Mouse (Mus musculus) embryonic facial prominence, embryonic 10.5 days (tissue): ENCODE measurements at regions not wholly inside any gene's neighbourhood (a gene's known extent, or its start where the extent isn't known, plus 50 kb on each side); places are given as distances from the start of the nearest gene placed in this dataset. TPM values are rescaled to one million over a fixed set of nuclear protein-coding genes. Genes with fewer than 3 reads are reported as not detected.

Experiments used
- DNase-seq: peaks from one replicate; pipeline ENCODE4 v3.0.0-alpha.2; 2017; ENCODE audit warnings: low spot score
- H3K27ac ChIP-seq: fragments of 300-500 bp; sonication (generic); replicated peaks from 2 replicates; pipeline ENCODE4 v1.5.1; 2016; ENCODE audit warnings: mild to moderate bottlenecking
- H3K27me3 ChIP-seq: fragments of 300-500 bp; sonication (generic); replicated peaks from 2 replicates; pipeline ENCODE4 v1.6.1; 2016; ENCODE audit warnings: low read depth, mild to moderate bottlenecking; ENCODE audit not compliant: poor library complexity, severe bottlenecking
- H3K36me3 ChIP-seq: fragments of 300-500 bp; sonication (generic); replicated peaks from 2 replicates; pipeline ENCODE4 v1.6.1; 2016; ENCODE audit warnings: mild to moderate bottlenecking, moderate library complexity
- H3K4me1 ChIP-seq: fragments of 300-500 bp; sonication (generic); 2 replicates; pipeline ENCODE4 v1.6.1; 2016
- H3K4me3 ChIP-seq: fragments of 300-500 bp; sonication (generic); 2 replicates; pipeline ENCODE4 v1.5.1; 2016; ENCODE audit warnings: mild to moderate bottlenecking, moderate library complexity
- H3K9me3 ChIP-seq: fragments of 300-500 bp; sonication (generic); 2 replicates; pipeline ENCODE4 v1.6.1; 2016; ENCODE audit warnings: mild to moderate bottlenecking
- WGBS: fragments of 180-500 bp; shearing (Covaris S2); methylation state at CpG from one replicate; pipeline ENCODE4 v1.1.7; 2016; 5-methylcytosine and 5-hydroxymethylcytosine counted together
- microRNA-seq: library from miRNA; unstranded; fragments of <30 nt; microRNA quantifications from one replicate; pipeline ENCODE4, GENCODE M21; 2017

DNA sequence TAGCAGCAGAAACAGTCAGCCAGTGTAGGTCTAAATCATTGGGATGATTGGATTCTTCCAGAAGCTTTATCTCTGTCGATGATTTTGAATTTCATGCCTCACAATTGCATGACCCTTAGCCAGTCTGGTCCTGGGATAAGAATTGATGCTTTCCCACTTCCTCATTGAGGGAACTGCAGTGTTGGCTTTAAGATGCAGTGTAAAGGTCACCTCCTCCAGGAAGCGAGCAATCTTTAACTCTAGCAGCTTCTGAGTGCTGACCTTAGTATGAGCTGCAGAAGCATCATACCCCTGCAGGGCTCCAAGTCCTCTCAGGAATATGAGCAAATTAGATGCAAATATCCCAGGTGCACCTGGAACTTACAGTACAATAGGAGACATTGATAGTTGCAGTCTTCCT, 1132.2 kb upstream of the A1bg start:
- Histone ChIP-seq H3K27me3 (no peaks in the 10 kb centered on the region), H3K27ac (no peak overlapping the region), H3K4me3 (no peak overlapping the region), H3K9me3 (peaks cover 4% of the 10 kb centered on the region; the same call in 1 of the 2 replicates), H3K36me3 (peaks cover under 1% of the 10 kb centered on the region; the same call in 1 of the 2 replicates), H3K4me1 (peaks cover 12% of the 10 kb centered on the region)
- DNase-seq = no peak
- 88% methylated on average over 2 of the region's 2 CpGs for WGBS

DNA sequence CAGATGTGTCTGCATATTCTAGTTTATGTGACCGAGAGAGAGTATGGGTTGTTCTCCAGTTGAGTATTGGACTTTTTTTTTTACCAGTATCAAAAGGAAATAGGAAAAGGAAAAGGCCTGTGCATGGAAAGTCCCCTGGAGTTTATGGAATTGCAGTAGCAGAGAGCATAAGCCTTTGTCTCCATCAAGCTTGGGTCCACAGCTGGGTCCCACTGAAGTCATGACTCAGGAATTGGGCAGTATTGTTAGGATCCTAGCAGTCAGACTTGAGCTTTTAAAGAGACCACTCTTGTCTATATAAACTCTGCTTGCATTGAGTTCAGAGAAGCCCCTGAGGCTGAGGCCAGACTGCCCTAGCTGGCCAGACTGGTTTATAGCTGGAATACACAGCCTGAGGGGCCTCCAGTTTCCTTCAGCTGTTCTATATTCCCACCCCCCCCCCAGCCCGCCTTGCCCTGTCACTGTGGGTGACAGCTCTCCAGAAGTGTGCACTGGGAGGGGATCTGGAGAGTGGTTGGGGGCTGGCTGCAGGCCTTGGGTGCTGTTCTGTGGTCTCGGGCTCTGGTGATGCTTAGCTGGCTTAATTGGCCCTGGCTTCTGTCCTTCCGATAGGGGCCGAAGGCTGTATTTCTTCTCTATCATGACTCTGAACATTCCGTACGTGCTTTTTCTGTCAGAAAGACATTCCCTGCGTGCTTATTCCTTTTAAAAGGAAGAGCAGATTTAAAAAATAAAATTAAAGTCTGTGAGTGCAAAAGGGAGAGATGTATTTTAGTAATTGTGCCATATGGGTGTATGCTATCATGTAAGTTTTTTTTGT, 1130.8 kb upstream of the A1bg start:
- no peak overlapping the region for H3K4me3 ChIP-seq
- WGBS = 73% methylated on average over 8 of the region's 8 CpGs
- H3K9me3 ChIP-seq = peaks cover 4% of the 10 kb centered on the region; the same call in 1 of the 2 replicates
- H3K4me1 ChIP-seq = peaks cover 26% of the 10 kb centered on the region
- peak overlapping the region; percentile 63; the same call in 1 of the 2 replicates for H3K27ac ChIP-seq
- no peaks in the 10 kb centered on the region for H3K27me3 ChIP-seq
- peak; percentile 53 for DNase-seq
- no peaks in the 10 kb centered on the region for H3K36me3 ChIP-seq

DNA sequence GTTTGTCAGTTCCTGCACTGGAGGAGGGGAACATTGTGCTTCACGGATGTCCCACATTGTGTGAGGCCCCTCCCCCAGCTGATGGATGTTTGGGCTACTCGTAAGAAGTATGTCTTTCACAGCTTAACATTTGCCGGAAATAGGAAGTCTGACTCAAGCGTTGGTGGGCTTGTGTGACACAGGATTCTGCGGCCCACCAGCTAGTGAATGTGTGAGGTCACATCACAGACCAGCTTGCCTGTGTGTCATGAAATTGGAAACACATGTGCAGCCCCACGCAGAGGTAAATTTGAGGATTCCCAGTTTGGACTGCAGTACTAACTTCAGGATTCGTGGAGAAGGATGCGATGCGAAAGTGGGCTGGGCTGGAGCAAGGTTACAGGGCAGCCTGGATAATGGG, 1126.6 kb upstream of the A1bg start:
- Histone ChIP-seq H3K27me3 (no peaks in the 10 kb centered on the region), H3K4me3 (no peak overlapping the region), H3K4me1 (peaks cover 24% of the 10 kb centered on the region), H3K36me3 (no peaks in the 10 kb centered on the region), H3K9me3 (peaks cover 4% of the 10 kb centered on the region; the same call in 1 of the 2 replicates), H3K27ac (peak overlapping the region; percentile 65)
- 35% methylated on average over 9 of the region's 9 CpGs for WGBS
- DNase-seq = peak; percentile 74

DNA sequence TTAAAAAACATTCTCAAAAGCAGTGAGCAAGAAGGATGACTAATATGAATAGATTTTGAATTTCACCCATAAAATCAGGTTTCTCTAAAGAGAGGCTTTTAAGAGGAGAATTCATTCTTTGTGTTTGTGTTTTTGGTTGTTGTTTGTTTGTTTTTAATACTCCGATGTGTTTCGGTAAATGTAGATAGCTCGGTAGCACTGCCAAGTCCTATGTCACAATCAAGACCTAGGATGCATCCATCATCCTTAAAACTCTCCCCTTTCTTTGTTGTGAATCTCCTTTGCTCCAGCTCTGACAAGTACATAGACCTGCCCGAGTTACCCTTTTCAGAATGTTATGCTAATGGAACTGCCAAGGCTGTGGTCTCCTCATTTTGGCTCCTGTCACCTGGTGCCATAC, 1126.2 kb upstream of the A1bg start:
- no peak for DNase-seq
- H3K4me1 ChIP-seq = peaks cover 24% of the 10 kb centered on the region
- H3K9me3 ChIP-seq = peaks cover 4% of the 10 kb centered on the region; the same call in 1 of the 2 replicates
- H3K27ac ChIP-seq = peak overlapping the region; percentile 65
- no peak overlapping the region for H3K4me3 ChIP-seq
- no peaks in the 10 kb centered on the region for H3K27me3 ChIP-seq
- 81% methylated on average over 4 of the region's 4 CpGs for WGBS
- H3K36me3 ChIP-seq = no peaks in the 10 kb centered on the region

DNA sequence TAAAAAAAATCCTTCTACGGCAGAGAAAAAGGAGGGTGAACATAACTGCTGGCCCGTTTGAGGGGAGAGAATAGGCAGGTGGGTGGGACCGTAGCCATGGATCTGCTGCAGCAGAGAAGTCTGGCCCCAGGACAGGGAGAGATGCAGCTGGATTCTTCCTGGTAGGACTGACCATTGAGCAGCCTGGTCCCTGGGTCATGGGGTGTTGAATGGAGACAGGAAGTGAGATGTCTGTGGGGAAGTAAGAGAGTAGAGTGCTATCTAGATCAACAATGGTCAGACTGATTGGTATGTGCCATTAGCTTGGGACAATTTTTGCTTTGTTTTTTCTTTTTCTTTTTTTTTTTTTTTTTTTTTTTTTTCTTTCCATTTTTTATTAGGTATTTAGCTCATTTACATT, 1123.5 kb upstream of the A1bg start:
- Histone ChIP-seq H3K27ac (no peak overlapping the region), H3K4me3 (no peak overlapping the region), H3K4me1 (peaks cover 27% of the 10 kb centered on the region), H3K27me3 (no peaks in the 10 kb centered on the region), H3K9me3 (peaks cover 4% of the 10 kb centered on the region; the same call in 1 of the 2 replicates), H3K36me3 (0 out of 2 replicates have a peak, but pooled peaks cover 4% of the 10 kb centered on the region)
- no peak for DNase-seq
- WGBS = 88% methylated on average over 3 of the region's 3 CpGs

GRCm38 (mm10) chr15:62044654-62045335, 1122.0 kb upstream of the A1bg start:
- WGBS = 92% methylated on average over 7 of the region's 7 CpGs
- H3K27me3 ChIP-seq = no peaks in the 10 kb centered on the region
- 0 out of 2 replicates have a peak, but pooled peaks cover 4% of the 10 kb centered on the region for H3K36me3 ChIP-seq
- peaks cover 30% of the 10 kb centered on the region for H3K4me1 ChIP-seq
- H3K27ac ChIP-seq = no peak overlapping the region
- no peak for DNase-seq
- H3K4me3 ChIP-seq = no peak overlapping the region
- no peaks in the 10 kb centered on the region for H3K9me3 ChIP-seq

DNA sequence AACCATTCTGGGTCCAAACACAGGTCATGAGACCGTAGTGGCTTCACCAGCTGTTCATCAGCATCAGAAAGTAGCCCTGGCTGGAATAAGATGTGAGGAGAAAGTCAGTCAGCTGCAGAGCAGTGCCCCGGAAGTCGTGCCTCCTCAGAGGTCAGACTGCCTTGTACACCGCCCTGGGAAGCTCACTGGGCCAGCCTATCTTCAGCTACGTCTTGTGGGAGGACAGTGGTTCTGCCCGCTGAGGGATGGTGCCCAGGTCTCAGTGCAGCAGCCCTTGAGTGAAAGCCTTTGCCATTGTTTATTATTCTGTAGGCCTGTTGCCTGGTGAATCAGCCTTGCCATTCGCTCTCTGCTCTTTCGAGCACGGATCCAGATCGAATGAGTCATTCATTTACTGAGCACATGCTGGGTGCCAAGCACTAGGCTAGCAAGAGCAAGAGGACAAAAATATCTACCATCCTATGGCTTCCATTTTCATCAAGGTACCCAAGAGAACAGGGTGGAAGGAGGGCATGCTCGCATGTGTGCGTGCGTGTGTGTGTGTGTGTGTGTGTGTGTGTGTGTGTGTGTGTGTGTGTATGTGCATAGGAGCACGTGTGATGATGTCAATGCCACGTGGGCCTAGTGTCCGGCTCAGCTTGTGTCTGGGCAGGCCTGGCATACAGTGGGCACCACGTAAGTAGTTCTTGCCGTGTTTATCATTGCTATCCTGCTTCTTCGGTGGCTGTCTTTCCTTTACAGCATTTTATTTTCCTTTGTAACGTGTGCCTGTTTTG, 1121.0 kb upstream of the A1bg start:
- 0 out of 2 replicates have a peak, but pooled peaks cover 4% of the 10 kb centered on the region for H3K36me3 ChIP-seq

DNA sequence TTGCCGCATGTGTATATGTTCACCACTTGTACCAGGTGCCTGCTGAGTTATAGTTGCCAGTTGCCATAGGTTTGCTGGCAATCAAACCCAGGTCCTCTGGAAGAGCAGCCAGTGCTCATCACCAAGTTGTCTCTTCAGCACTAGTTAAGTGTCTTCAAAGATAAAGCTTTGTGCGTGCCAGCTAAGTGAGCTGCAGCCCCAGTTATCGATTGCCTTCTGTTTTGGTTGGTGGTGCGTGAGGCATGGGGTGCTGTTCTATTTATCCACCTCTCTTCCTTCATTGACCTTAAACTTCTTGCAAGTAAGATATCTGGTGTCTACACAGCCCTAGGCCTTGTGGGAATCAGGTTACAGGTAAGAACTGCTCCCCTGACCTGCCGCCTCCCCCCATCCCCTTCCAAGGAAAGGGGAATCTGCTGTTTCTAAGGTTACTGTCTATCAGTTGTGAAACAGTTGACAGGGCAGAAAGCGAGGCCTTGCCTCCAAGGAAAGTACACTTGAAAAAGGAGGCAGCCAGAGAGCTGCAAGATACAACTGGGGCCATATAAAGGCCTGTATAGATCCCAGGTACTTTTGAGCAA, 1120.2 kb upstream of the A1bg start:
- Histone ChIP-seq H3K4me3 (no peak overlapping the region), H3K36me3 (0 out of 2 replicates have a peak, but pooled peaks cover 4% of the 10 kb centered on the region), H3K9me3 (no peaks in the 10 kb centered on the region), H3K27me3 (no peaks in the 10 kb centered on the region), H3K4me1 (peaks cover 35% of the 10 kb centered on the region), H3K27ac (0 out of 2 replicates have a peak overlapping the region, but pooled peaks have one; percentile 30)
- peak; percentile 50 for DNase-seq
- 71% methylated on average over 6 of the region's 6 CpGs for WGBS

More for the DNA sequence above, 1121.0 kb upstream of the A1bg start:
- H3K4me3 ChIP-seq = no peak overlapping the region
- no peaks in the 10 kb centered on the region for H3K9me3 ChIP-seq
- 0 out of 2 replicates have a peak overlapping the region, but pooled peaks have one; percentile 30 for H3K27ac ChIP-seq
- no peak for DNase-seq
- H3K27me3 ChIP-seq = no peaks in the 10 kb centered on the region
- H3K4me1 ChIP-seq = peaks cover 30% of the 10 kb centered on the region
- WGBS = 82% methylated on average over 20 of the region's 20 CpGs

Small RNA genes in the stretch of these regions (microRNA-seq; reads per million reads assigned to microRNA genes)
- not detected for gene Gm24810
